16 mouse cellular contexts compared by ENCODE assay signal in genomic region chr3:138381133-138381532, GRCm38 (mm10). TPM values are rescaled to one million over a fixed set of nuclear protein-coding genes. Genes with fewer than 3 reads are reported as not detected.
A peak's percentile ranks its signal among the peaks of the same experiment; 100 is the strongest.
DNase-seq lines count a peak whose midpoint lies in the region; ATAC-seq lines count a peak whose summit lies in the region.
"Had no signal": no experiment of that assay in that cellular context is flagged by ENCODE, and none has a peak within 500 bp of the region (broad histone marks: within the 10 kb centered on the region; RNA-seq: fewer than 3 reads in every experiment).

No protein-coding gene starts in this region.

- H3K4me1 ChIP-seq in midbrain, embryonic 10.5 days: no peaks in the 10 kb centered on the region
- no peaks in the 10 kb centered on the region for H3K4me1 ChIP-seq in midbrain, embryonic 15.5 days
- H3K4me1 ChIP-seq in lung, embryonic 16.5 days (replicated peaks; ENCODE audit: control insufficient read depth, insufficient read depth, low read length): no peaks in the 10 kb centered on the region
- no peaks in the 10 kb centered on the region for H3K4me1 ChIP-seq in neural tube, embryonic 14.5 days (ENCODE audit: control insufficient read depth, insufficient read depth, low read length)

- DNase-seq in cerebellum, postnatal 14 days: peak; percentile 3 to 9
- DNase-seq in midbrain, embryonic 10.5 days (ENCODE audit: low spot score): peak; percentile 29
- DNase-seq in left cerebral cortex, adult 8-10 months (ENCODE audit: low spot score in 2 of 2): no peak
- no peak for DNase-seq in heart, adult 8-10 months (ENCODE audit: low spot score)
- DNase-seq: cerebellum, adult 8-10 months; layer of hippocampus, postnatal 36 days; right cerebral cortex, postnatal 14 days; thymus, adult 18-20 months had no signal

- WGBS in midbrain, embryonic 10.5 days: 42% methylated on average over 3 of the region's 3 CpGs
- WGBS in midbrain, embryonic 15.5 days: 30% methylated on average over 3 of the region's 3 CpGs
- WGBS in lung, embryonic 16.5 days: 8% methylated on average over 3 of the region's 3 CpGs
- 1% methylated on average over 3 of the region's 3 CpGs for WGBS in neural tube, embryonic 14.5 days

- H3K4me3 ChIP-seq in midbrain, embryonic 10.5 days: no peak overlapping the region
- no peak overlapping the region for H3K4me3 ChIP-seq in midbrain, embryonic 15.5 days
- H3K4me3 ChIP-seq in lung, embryonic 16.5 days (ENCODE audit: low read length): no peak overlapping the region
- H3K4me3 ChIP-seq in neural tube, embryonic 14.5 days (ENCODE audit: low read depth, low read length): no peak overlapping the region

- H3K27me3 ChIP-seq in midbrain, embryonic 10.5 days (ENCODE audit: low read depth, poor library complexity, severe bottlenecking): no peaks in the 10 kb centered on the region
- no peaks in the 10 kb centered on the region for H3K27me3 ChIP-seq in midbrain, embryonic 15.5 days (replicated peaks)
- H3K27me3 ChIP-seq in lung, embryonic 16.5 days (ENCODE audit: control insufficient read depth, insufficient read depth, low read depth, low read length): no peaks in the 10 kb centered on the region
- H3K27me3 ChIP-seq in neural tube, embryonic 14.5 days (ENCODE audit: control insufficient read depth, insufficient read depth, low read length): no peaks in the 10 kb centered on the region

- no peak overlapping the region for H3K4me2 ChIP-seq in midbrain, embryonic 15.5 days
- no peak overlapping the region for H3K4me2 ChIP-seq in lung, embryonic 16.5 days (ENCODE audit: low read depth, low read length)
- no peak overlapping the region for H3K4me2 ChIP-seq in neural tube, embryonic 14.5 days (ENCODE audit: low read depth, low read length)

- H3K36me3 ChIP-seq in midbrain, embryonic 10.5 days: no peaks in the 10 kb centered on the region
- H3K36me3 ChIP-seq in midbrain, embryonic 15.5 days (replicated peaks): no peaks in the 10 kb centered on the region
- no peaks in the 10 kb centered on the region for H3K36me3 ChIP-seq in lung, embryonic 16.5 days (ENCODE audit: control insufficient read depth, insufficient read depth, low read length)
- H3K36me3 ChIP-seq in neural tube, embryonic 14.5 days (ENCODE audit: control insufficient read depth, insufficient read depth, low read length): no peaks in the 10 kb centered on the region

- no peak overlapping the region for H3K9ac ChIP-seq in midbrain, embryonic 15.5 days
- no peak overlapping the region for H3K9ac ChIP-seq in lung, embryonic 16.5 days (ENCODE audit: low read length)
- no peak overlapping the region for H3K9ac ChIP-seq in neural tube, embryonic 14.5 days (replicated peaks; ENCODE audit: low read depth, low read length)

- ATAC-seq in cerebellum, adult (ENCODE audit: insufficient number of reproducible peaks, low FRiP score, low TSS enrichment): no peak
- ATAC-seq in midbrain, embryonic 15.5 days (replicated peaks): no peak
- peak; percentile 97 for ATAC-seq in lung, embryonic 16.5 days (ENCODE audit: low read depth)
- ATAC-seq in neural tube, embryonic 14.5 days (ENCODE audit: low read depth): peak; percentile 61; the same call in 1 of the 2 replicates

- H3K9me3 ChIP-seq in midbrain, embryonic 10.5 days (replicated peaks): no peaks in the 10 kb centered on the region
- no peaks in the 10 kb centered on the region for H3K9me3 ChIP-seq in midbrain, embryonic 15.5 days
- peaks cover 3% of the 10 kb centered on the region; the same call in 1 of the 2 replicates for H3K9me3 ChIP-seq in lung, embryonic 16.5 days (ENCODE audit: control insufficient read depth, low read length)
- no peaks in the 10 kb centered on the region for H3K9me3 ChIP-seq in neural tube, embryonic 14.5 days (ENCODE audit: control insufficient read depth, low read length)

- H3K27ac ChIP-seq in midbrain, embryonic 10.5 days (replicated peaks): no peak overlapping the region
- no peak overlapping the region for H3K27ac ChIP-seq in midbrain, embryonic 15.5 days
- H3K27ac ChIP-seq in lung, embryonic 16.5 days (ENCODE audit: low read length): 0 out of 2 replicates have a peak overlapping the region, but pooled peaks have one; percentile 50
- H3K27ac ChIP-seq in neural tube, embryonic 14.5 days (ENCODE audit: low read depth, low read length): no peak overlapping the region

RNA-seq across cellular contexts. Expression of gene Adh4, which starts 34.1 kb away (rescaled TPM):
- polyA plus RNA-seq in midbrain, embryonic 10.5 days (2016; fragmentation: Nextera tagmentation; extraction: Ambion mirVana): not detected in 2 replicates
- not detected in 2 replicates for polyA plus RNA-seq in midbrain, embryonic 15.5 days (2015; fragmentation: Nextera tagmentation; extraction: Ambion mirVana)
- not detected in 2 replicates for polyA plus RNA-seq in lung, embryonic 16.5 days (2015; fragmentation: Nextera tagmentation; extraction: Ambion mirVana)
- polyA plus RNA-seq in neural tube, embryonic 14.5 days (2014; fragmentation: Nextera tagmentation; extraction: Ambion mirVana): not detected in 2 replicates
- total RNA-seq in left cerebral cortex, adult 8-10 months (2022): not detected
- not detected for total RNA-seq in heart, adult 8-10 months (2022)
- total RNA-seq: gastrocnemius, adult 18-20 months; heart, postnatal 25 days; layer of hippocampus, postnatal 36 days; megakaryocyte progenitor cell, adult 5-6 weeks had no signal
- polyA plus RNA-seq: C2C12 had no signal

RNA-seq across cellular contexts. Expression of gene Adh6b, which starts 39.6 kb away (rescaled TPM):
- 0.47 and 1.0 TPM in 2 replicates for polyA plus RNA-seq in midbrain, embryonic 10.5 days (2016; fragmentation: Nextera tagmentation; extraction: Ambion mirVana)
- 0.17 TPM in 1 of 2 replicates, not detected in the other for polyA plus RNA-seq in midbrain, embryonic 15.5 days (2015; fragmentation: Nextera tagmentation; extraction: Ambion mirVana)
- polyA plus RNA-seq in lung, embryonic 16.5 days (2015; fragmentation: Nextera tagmentation; extraction: Ambion mirVana): 0.14 and 0.31 TPM in 2 replicates
- not detected in 2 replicates for polyA plus RNA-seq in neural tube, embryonic 14.5 days (2014; fragmentation: Nextera tagmentation; extraction: Ambion mirVana)
- total RNA-seq in left cerebral cortex, adult 8-10 months (2022): not detected
- 1 to 10 TPM; 1.2 to 2.7 (median 1.6) TPM for total RNA-seq in heart, adult 8-10 months (2022)
- total RNA-seq: gastrocnemius, adult 18-20 months; layer of hippocampus, postnatal 36 days; megakaryocyte progenitor cell, adult 5-6 weeks had no signal
- polyA plus RNA-seq: C2C12 had no signal

Comparison
In these comparisons a context has a peak if more than half of its experiments do, and no peak if none do; other contexts are left out.
1. DNase-seq: peak in cerebellum, postnatal 14 days (2 of 2) and midbrain, embryonic 10.5 days (single experiment); none in left cerebral cortex, adult 8-10 months (0 of 2) and heart, adult 8-10 months (single experiment).
2. ATAC-seq: peak in lung, embryonic 16.5 days (single experiment) and neural tube, embryonic 14.5 days (single experiment); none in cerebellum, adult (single experiment) and midbrain, embryonic 15.5 days (single experiment).